Mouse (Mus musculus): Measurements from ENCODE around the gene Cnep1r1. TPM values are rescaled to one million over a fixed set of nuclear protein-coding genes. Genes with fewer than 3 reads are reported as not detected.

Gene Cnep1r1
- total RNA-seq, 2 experiments from 2014 or later, result 35.2 to 36.6 TPM

GRCm38 (mm10) chr8:88177291-88177690 is 58.7 kb downstream of the Cnep1r1 start:
- DNase-seq (ENCODE audit: low spot score in 2 of 2), result peak in 1 of 2 experiments; percentile 58
- intact Hi-C loops (cut with DNase I), result no loop called here

GRCm38 (mm10) chr8:88183121-88183520 is 64.6 kb downstream of the Cnep1r1 start:
- no peak for DNase-seq (ENCODE audit: low spot score in 2 of 2)
- intact Hi-C loops (cut with DNase I), result no loop called here

Small RNA genes lying within 50 kb of the gene (microRNA-seq; reads per million reads assigned to microRNA genes)
- 3.2 to 7.1 reads per million in 2 experiments for gene Mir7071

Other genes starting within 250 kb of the Cnep1r1 start
- gene Zfp423, start 159.2 kb upstream of the Cnep1r1 start, total RNA-seq (2021), result 10 to 100 TPM; 25.3 TPM
- gene Heatr3, start 19.1 kb downstream of the Cnep1r1 start, total RNA-seq (2021), result 10 to 100 TPM; 30.1 to 30.8 TPM
- 10 to 100 TPM; 37.6 to 37.9 TPM for gene Tent4b, start 80.4 kb downstream of the Cnep1r1 start, total RNA-seq (2021)
- 1 to 10 TPM; 3.5 to 5.2 TPM for gene Adcy7, start 153.6 kb downstream of the Cnep1r1 start, total RNA-seq (2021)
- gene Brd7, start 243.4 kb downstream of the Cnep1r1 start, total RNA-seq (2021), result 10 to 100 TPM; 52.3 to 56.4 TPM